In the genomic region with DNA sequence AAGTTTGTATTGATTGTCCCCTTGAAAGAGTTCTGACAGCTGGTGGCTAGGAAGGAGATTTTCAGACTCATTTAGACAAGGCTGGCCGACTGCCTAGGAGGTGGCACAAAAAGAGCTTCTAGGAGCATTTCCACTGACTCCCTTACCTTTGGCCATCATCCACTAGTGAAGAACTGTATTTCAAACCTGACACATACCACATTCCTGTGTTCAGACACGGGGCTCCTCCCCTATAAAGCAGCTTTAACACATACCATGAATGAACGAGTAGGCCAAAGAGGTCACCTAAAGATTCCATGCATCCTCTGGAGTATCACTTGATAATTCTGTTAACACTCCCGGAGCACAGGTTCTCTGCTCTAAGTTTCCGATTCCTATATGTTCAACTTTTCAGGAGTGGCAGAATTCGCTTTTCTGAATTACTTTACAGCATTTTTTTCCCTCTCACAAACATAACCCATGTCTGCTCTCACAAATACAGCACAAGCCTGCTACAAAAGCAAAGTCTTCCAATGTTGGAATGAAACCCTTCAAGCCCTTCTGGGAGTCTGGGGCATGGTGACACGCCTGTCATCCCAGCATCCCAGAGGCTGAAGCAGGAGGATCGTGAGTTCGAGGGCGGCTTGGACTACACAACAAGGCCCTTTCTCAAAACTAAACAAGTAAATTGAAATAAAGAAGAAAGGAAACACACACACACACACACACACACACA, we compare ENCODE assay signal across 7 mouse cellular contexts. TPM values are rescaled to one million over a fixed set of nuclear protein-coding genes. Genes with fewer than 3 reads are reported as not detected.
DNase-seq lines count a peak whose midpoint lies in the region; ATAC-seq and TF ChIP-seq lines count a peak whose summit lies in the region.

No protein-coding gene starts in this region.

- no peak for TF ChIP-seq CTCF in bone marrow macrophage, adult 2 months (IDR thresholded peaks at IDR 0.05; ENCODE audit: low read depth, low read length)
- TF ChIP-seq CTCF in intestine, postnatal 0 days (IDR thresholded peaks at IDR 0.05; ENCODE audit: low read depth), result no peak

- no peak for TF ChIP-seq POLR2A in bone marrow macrophage, adult 2 months (IDR thresholded peaks at IDR 0.05; ENCODE audit: borderline replicate concordance, low read depth, low read length)

- peaks cover 5% of the 10 kb centered on the region; the same call in 1 of the 2 replicates for H3K4me1 ChIP-seq in lung, embryonic 15.5 days
- H3K4me1 ChIP-seq in bone marrow macrophage, adult 2 months (ENCODE audit: control insufficient read depth, insufficient read depth, low read length), result peaks cover 8% of the 10 kb centered on the region
- 0 out of 2 replicates have a peak, but pooled peaks cover 7% of the 10 kb centered on the region for H3K4me1 ChIP-seq in embryonic facial prominence, embryonic 15.5 days
- no peaks in the 10 kb centered on the region for H3K4me1 ChIP-seq in intestine, postnatal 0 days (replicated peaks; ENCODE audit: control insufficient read depth, insufficient read depth, low read length)
- peaks cover 13% of the 10 kb centered on the region for H3K4me1 ChIP-seq in midbrain, embryonic 10.5 days

- no peaks in the 10 kb centered on the region for H3K9me3 ChIP-seq in lung, embryonic 15.5 days
- no peaks in the 10 kb centered on the region for H3K9me3 ChIP-seq in embryonic facial prominence, embryonic 15.5 days (replicated peaks)
- no peaks in the 10 kb centered on the region for H3K9me3 ChIP-seq in intestine, postnatal 0 days (ENCODE audit: control insufficient read depth)
- no peaks in the 10 kb centered on the region for H3K9me3 ChIP-seq in midbrain, embryonic 10.5 days (replicated peaks)

- peak overlapping the region; percentile 7; the same call in 1 of the 2 replicates for H3K27ac ChIP-seq in lung, embryonic 15.5 days
- H3K27ac ChIP-seq in bone marrow macrophage, adult 2 months (ENCODE audit: insufficient read depth, low read depth, low read length), result no peak overlapping the region
- H3K27ac ChIP-seq in embryonic facial prominence, embryonic 15.5 days (replicated peaks), result peak overlapping the region; percentile 68
- H3K27ac ChIP-seq in intestine, postnatal 0 days (ENCODE audit: low read depth, low read length), result peak overlapping the region; percentile 69; the same call in 1 of the 2 replicates
- H3K27ac ChIP-seq in midbrain, embryonic 10.5 days (replicated peaks), result peak overlapping the region; percentile 92

- no peaks in the 10 kb centered on the region for H3K27me3 ChIP-seq in lung, embryonic 15.5 days
- H3K27me3 ChIP-seq in embryonic facial prominence, embryonic 15.5 days, result no peaks in the 10 kb centered on the region
- no peaks in the 10 kb centered on the region for H3K27me3 ChIP-seq in intestine, postnatal 0 days (replicated peaks; ENCODE audit: control insufficient read depth, insufficient read depth, low read length)
- no peaks in the 10 kb centered on the region for H3K27me3 ChIP-seq in midbrain, embryonic 10.5 days (ENCODE audit: low read depth, poor library complexity, severe bottlenecking)

- no peak for DNase-seq in lung, postnatal 36 days
- peak; percentile 10 for DNase-seq in midbrain, embryonic 10.5 days (ENCODE audit: low spot score)
- no peak for DNase-seq in gastrocnemius, adult 8-10 months (ENCODE audit: low spot score in 2 of 2)

- H3K4me3 ChIP-seq in lung, embryonic 15.5 days, result peak overlapping the region; percentile 56
- peak overlapping the region; percentile 85 for H3K4me3 ChIP-seq in bone marrow macrophage, adult 2 months (ENCODE audit: insufficient read depth, low read length)
- H3K4me3 ChIP-seq in embryonic facial prominence, embryonic 15.5 days (replicated peaks), result peak overlapping the region; percentile 72
- peak overlapping the region; percentile 83 for H3K4me3 ChIP-seq in intestine, postnatal 0 days (ENCODE audit: low read depth, low read length)
- H3K4me3 ChIP-seq in midbrain, embryonic 10.5 days, result peak overlapping the region; percentile 76

- ATAC-seq in lung, embryonic 15.5 days (ENCODE audit: borderline replicate concordance, extremely low read depth, low FRiP score, low TSS enrichment), result peak; percentile 56; the same call in 1 of the 2 replicates
- ATAC-seq in embryonic facial prominence, embryonic 15.5 days (ENCODE audit: insufficient number of reproducible peaks, low FRiP score, low TSS enrichment, low read depth), result 0 out of 2 replicates have a peak, but pooled peaks have one; percentile 5
- peak; percentile 1; the same call in 1 of the 2 replicates for ATAC-seq in intestine, postnatal 0 days

- WGBS in lung, embryonic 15.5 days, result 14% methylated on average over 10 of the region's 10 CpGs
- 15% methylated on average over 10 of the region's 10 CpGs for WGBS in embryonic facial prominence, embryonic 15.5 days
- WGBS in intestine, postnatal 0 days, result 13% methylated on average over 10 of the region's 10 CpGs
- WGBS in midbrain, embryonic 10.5 days, result 35% methylated on average over 10 of the region's 10 CpGs

- peak overlapping the region; percentile 57 for H3K9ac ChIP-seq in lung, embryonic 15.5 days
- peak overlapping the region; percentile 58 for H3K9ac ChIP-seq in embryonic facial prominence, embryonic 15.5 days
- H3K9ac ChIP-seq in intestine, postnatal 0 days (ENCODE audit: low read depth, low read length), result peak overlapping the region; percentile 62

- peak overlapping the region; percentile 66 for H3K4me2 ChIP-seq in lung, embryonic 15.5 days
- H3K4me2 ChIP-seq in embryonic facial prominence, embryonic 15.5 days (replicated peaks), result peak overlapping the region; percentile 59
- H3K4me2 ChIP-seq in intestine, postnatal 0 days (replicated peaks; ENCODE audit: low read depth), result peak overlapping the region; percentile 79

- H3K36me3 ChIP-seq in lung, embryonic 15.5 days, result peaks cover 8% of the 10 kb centered on the region
- H3K36me3 ChIP-seq in embryonic facial prominence, embryonic 15.5 days, result peaks cover 5% of the 10 kb centered on the region; the same call in 1 of the 2 replicates
- no peaks in the 10 kb centered on the region; the same call in 1 of the 2 replicates for H3K36me3 ChIP-seq in intestine, postnatal 0 days (ENCODE audit: control insufficient read depth, insufficient read depth)
- peaks cover 13% of the 10 kb centered on the region for H3K36me3 ChIP-seq in midbrain, embryonic 10.5 days

RNA-seq across cellular contexts. Expression of gene Magohb, which starts 0.6 kb away (rescaled TPM):
- 58.0 and 65.3 TPM in 2 replicates for polyA plus RNA-seq in lung, embryonic 15.5 days (2015; fragmentation: Nextera tagmentation; extraction: Ambion mirVana)
- polyA plus RNA-seq in bone marrow macrophage, adult 2 months (2012; ENCODE audit: insufficient read depth, insufficient read length, missing spikeins), result 9.1 and 12.2 TPM in 2 replicates
- polyA plus RNA-seq in embryonic facial prominence, embryonic 15.5 days (2015; fragmentation: Nextera tagmentation; extraction: Ambion mirVana), result 46.3 and 50.8 TPM in 2 replicates
- polyA plus RNA-seq in intestine, postnatal 0 days (2015; fragmentation: Nextera tagmentation; extraction: Ambion mirVana), result 37.3 and 40.0 TPM in 2 replicates
- polyA plus RNA-seq in midbrain, embryonic 10.5 days (2016; fragmentation: Nextera tagmentation; extraction: Ambion mirVana), result 46.4 and 55.0 TPM in 2 replicates
- total RNA-seq in gastrocnemius, adult 8-10 months (2022), result 1 to 10 TPM; 2.4 to 5.2 (median 3.7) TPM

RNA-seq across cellular contexts. Expression of gene Klra2, which starts 45.3 kb away (rescaled TPM):
- 0.64 and 0.77 TPM in 2 replicates for polyA plus RNA-seq in lung, embryonic 15.5 days (2015; fragmentation: Nextera tagmentation; extraction: Ambion mirVana)
- 4.5 and 5.3 TPM in 2 replicates for polyA plus RNA-seq in bone marrow macrophage, adult 2 months (2012; ENCODE audit: insufficient read depth, insufficient read length, missing spikeins)
- polyA plus RNA-seq in embryonic facial prominence, embryonic 15.5 days (2015; fragmentation: Nextera tagmentation; extraction: Ambion mirVana), result 0.51 TPM in 1 of 2 replicates, not detected in the other
- 0.61 and 0.63 TPM in 2 replicates for polyA plus RNA-seq in intestine, postnatal 0 days (2015; fragmentation: Nextera tagmentation; extraction: Ambion mirVana)
- polyA plus RNA-seq in midbrain, embryonic 10.5 days (2016; fragmentation: Nextera tagmentation; extraction: Ambion mirVana), result not detected in 2 replicates
- total RNA-seq in gastrocnemius, adult 8-10 months (2022), result under 1 TPM in 1 of 4 experiments, not detected in 3; 0.12 TPM

Comparison
In these comparisons a context has a peak if more than half of its experiments do, and no peak if none do; other contexts are left out.
1. ATAC-seq: peak in every context shown above with its lines; median percentile 56 in lung, embryonic 15.5 days; 5 in embryonic facial prominence, embryonic 15.5 days; 1 in intestine, postnatal 0 days.